Mouse (Mus musculus) CD4-positive helper T cell, adult 2 months (primary cell): ENCODE measurements around the gene Daam2.
"Not testable (repeated sequence)": the region's sequence is repeated elsewhere in the genome, so short reads cannot be mapped to it uniquely, and the experiment has no call there.

ENCODE experiments used
- DNase-seq: peaks from one replicate; pipeline ENCODE4 v3.0.0-alpha.2; 2012; ENCODE audit warnings: low read depth, missing footprints, low spot score

Daam2 gene

GRCm38 (mm10) chr17:49481876-49482275, 82.3 kb downstream of the Daam2 start:
- DNase-seq, result no peak

DNA sequence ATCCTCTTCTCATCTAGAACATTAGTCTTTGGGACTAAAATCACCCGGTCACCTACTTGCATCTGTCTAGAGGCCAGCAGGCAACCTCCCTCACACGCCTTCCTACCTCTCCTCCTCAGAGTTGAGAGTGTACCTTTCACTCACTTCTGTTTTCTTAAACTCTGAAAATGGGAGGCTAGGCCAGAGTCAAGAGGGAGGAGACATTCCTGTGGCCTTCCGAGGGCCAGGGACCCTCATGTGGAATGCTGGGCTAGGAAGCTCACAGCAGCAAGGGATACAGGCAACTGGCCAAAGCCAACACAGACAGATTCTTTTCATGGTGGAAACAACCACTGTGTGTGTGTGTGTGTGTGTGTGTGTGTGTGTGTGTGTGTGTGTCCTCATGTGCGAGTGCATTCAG, 86.8 kb downstream of the Daam2 start:
- DNase-seq, result no peak

GRCm38 (mm10) chr17:49475174-49475573, 89.0 kb downstream of the Daam2 start:
- DNase-seq, result no peak

DNA sequence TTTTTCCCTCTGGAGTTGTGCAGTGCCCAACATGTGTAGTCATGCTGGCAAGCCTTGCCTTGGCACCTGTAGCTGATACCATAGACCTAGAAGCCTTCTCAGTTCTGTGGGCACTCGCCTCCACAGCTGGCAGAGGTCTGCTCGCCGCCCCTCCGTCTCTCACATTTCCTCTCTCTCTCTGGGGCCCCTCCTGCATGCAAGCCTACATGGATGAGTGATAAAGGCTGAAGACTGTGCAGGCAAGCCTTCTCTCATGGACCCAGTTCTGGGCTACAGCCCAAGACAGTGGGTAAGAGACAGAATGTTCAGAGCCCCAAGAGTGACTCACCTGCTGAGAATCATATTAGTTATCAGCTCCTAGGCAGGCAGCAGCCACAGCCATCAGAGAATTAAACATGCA, 90.1 kb downstream of the Daam2 start:
- no peak for DNase-seq

DNA sequence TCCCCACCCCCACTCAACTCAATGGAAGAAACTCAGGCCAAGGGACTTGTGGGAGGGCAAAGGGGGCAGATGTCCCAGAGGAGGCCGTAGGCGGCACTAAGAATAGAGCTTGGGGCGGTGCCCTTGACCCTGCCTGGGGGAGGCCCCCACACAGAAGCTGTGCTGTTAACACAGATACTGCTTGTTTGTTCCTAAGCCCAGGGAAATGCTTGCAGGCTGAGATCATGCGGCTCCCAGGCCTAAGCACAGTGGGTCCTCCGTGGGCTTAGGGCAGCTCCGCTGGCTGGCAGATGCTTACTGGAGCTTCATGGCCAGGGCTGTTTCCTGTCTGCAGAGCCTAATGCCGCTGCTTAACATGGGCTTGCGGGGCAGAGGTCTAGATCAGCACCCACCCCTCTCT, 91.5 kb downstream of the Daam2 start:
- no peak for DNase-seq

GRCm38 (mm10) chr17:49468223-49468622, 95.9 kb downstream of the Daam2 start:
- DNase-seq, result no peak

GRCm38 (mm10) chr17:49464884-49465283, 99.3 kb downstream of the Daam2 start:
- no peak for DNase-seq

DNA sequence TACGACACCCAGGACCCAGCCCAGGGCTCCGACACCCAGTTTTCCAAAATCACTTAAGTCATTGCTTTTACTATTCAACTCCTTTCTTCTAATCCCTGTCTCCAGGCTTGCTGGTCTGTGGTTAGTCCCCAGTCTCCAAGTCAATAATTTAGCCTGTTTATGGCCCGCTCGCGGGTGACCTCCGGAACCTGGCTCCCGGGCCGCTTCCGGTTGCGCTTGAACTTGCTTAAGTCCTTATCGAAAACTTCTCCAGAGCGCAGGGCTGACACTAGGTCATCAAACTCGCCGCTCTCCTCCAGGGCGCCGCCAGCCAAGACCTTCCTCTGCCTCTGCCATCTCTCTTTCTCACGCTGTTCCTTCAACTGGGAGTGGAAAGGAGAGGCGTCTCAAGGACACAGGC, 105.8 kb downstream of the Daam2 start:
- no peak for DNase-seq

- no peak for DNase-seq
Observed at GRCm38 (mm10) chr17:49457833-49458232, 106.3 kb downstream of the Daam2 start.

DNA sequence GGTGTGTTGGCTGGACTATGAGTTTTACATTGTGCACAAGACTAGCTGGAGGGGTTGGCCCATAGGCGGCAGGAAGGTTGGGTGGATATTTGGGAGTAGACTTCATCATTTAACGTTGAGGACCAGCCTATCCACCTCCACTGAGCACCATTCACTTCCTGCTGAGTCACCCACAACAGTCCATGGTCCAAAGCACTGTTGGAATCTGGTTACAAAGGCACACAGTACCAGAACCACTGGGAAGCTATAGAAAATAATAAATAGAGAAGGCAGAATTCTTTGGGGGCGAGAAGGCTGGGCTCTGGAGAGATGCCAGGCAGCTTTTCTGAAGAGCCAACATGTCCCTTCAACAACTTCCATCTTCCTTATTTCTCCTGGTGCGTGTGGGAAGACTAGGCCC, 107.8 kb downstream of the Daam2 start:
- no peak for DNase-seq

DNA sequence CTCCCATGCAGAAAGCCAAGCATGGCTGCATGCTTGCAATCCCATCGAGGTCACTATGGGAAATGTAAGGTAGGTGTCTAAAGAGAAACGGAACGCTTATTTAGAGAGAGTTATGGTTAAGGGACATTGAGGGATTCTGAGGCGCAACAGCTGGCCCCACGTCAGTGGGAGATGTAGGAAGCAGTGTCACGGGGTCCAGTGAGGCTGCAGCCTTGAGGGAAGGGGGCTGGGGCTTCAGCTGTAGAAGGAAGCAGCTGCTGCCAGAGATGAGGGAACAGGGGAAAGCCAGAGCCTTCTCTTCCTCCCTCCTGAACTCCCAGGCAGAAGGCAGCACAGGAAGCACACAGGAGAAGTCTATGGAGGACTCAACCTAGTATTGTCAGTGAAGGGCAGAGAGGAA, 113.2 kb downstream of the Daam2 start:
- no peak for DNase-seq

GRCm38 (mm10) chr17:49449230-49449608, 114.9 kb downstream of the Daam2 start:
- no peak for DNase-seq

GRCm38 (mm10) chr17:49448570-49449229, 115.4 kb downstream of the Daam2 start:
- no peak for DNase-seq

- not testable (repeated sequence) for DNase-seq
Observed at GRCm38 (mm10) chr17:49442841-49443240, 121.3 kb downstream of the Daam2 start.

DNA sequence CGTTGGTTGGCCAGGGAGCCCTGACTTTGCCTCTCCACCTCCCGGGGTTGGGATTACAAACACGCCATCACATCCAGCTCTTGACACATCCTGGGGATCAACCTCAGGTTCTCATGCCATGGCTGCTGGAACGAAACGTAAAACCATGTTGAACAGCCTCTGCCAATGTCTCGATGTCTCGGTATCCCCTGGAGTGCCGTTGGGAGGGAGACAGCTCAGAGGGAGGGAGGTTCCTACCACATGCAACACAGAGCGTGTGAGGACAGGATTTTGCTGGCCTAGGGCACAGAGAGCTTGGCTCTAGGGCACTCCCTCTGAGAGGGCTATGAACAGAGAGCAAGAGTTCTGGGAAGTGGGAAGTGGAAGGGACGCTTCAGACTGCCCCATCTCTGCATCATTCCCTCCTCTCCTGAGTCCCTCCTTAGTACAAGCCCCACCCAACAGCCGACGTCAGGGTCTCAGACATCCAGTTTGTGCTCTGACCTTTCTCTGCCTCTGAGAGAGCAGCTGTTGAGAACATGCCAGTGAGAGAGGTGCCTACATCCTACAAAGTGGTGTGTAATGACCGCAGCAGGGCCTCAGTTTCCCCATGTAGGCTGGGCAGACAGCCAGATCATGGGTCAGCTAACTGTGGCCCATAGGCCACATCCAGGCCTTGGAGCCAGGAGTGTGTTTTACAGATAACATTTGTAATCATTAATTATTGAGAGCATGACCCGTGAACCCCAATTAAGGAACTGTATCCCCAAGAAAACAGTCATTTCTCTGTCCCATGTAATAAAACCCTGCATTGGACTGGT, 123.6 kb downstream of the Daam2 start:
- no peak for DNase-seq

DNA sequence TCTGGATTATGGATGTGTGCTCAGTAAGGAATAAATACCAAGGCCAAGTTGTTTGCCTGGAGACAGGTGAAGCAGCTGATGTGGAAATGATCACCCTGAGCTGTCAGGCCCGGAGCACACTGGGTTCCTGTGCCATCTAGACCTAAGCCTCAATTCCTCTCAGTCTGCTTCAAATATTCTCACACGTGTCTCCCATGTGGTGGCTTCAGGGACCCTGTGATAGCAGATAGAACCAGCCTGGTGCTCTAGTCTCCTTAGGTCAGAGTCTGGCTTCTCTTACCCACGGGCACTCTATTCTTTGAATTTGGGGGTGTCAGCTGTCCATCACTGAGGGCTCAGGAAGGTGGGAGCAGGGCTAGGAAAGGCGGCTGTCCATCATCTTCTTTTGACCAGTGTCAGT, 124.4 kb downstream of the Daam2 start:
- no peak for DNase-seq

GRCm38 (mm10) chr17:49438822-49439574, 125.1 kb downstream of the Daam2 start:
- no peak for DNase-seq

DNA sequence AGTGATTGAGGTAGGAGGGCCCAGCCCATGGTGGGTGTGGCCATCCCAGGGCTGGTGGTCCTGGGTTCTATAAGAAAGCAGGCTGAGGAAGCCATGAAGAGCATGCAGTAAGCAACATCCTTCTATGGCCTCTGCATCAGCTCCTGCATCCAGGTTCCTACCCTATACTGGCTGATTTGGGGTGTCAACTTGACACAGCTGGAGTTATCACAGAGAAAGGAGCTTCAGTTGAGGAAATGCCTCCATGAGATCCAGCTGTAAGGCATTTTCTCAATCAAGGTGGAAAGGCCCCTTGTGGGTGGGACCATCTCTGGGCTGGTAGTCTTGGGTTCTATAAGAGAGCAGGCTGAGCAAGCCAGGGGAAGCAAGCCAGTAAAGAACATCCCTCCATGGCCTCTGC, 126.8 kb downstream of the Daam2 start:
- not testable (repeated sequence) for DNase-seq

GRCm38 (mm10) chr17:49436631-49437030, 127.5 kb downstream of the Daam2 start:
- DNase-seq, result no peak

DNA sequence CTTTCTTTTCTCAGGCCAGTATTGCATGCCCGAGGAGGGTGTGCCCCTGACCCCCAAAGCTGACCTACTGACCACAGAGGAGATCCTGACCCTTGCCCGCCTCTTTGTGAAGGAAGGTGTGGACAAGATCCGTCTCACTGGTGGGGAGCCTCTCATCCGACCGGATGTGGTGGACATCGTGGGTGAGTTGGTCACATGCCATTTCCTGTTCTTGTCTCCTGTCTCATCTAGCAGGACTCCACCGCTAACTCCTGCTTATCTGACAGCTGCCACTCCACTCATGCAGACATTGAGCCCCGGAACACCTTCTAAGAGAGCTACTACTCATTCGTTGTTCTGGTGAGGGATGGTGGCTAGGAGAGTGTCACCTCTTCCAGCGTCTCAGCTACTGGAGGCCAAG, 129.1 kb downstream of the Daam2 start:
- DNase-seq, result no peak

- DNase-seq, result no peak
Observed at GRCm38 (mm10) chr17:49434236-49434635, 129.9 kb downstream of the Daam2 start.

DNA sequence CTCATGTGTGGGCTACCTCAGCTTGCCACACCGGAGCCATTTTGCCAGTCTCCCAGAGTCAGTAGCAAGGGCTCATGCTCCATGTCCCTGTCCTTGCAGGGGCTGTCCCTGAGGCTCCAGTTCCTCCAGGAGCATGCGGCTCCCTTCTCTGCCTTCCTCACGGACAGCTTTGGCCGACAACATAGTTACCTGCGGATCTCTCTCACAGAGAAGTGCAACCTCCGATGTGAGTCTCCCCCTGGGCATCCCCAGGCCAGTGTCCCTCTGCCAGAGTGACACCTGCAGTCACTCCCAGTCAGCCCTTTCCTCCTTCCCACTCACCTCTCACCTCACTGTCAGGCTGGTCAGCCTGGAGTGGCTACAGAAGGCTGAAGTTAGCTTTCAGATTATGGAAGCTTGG, 131.1 kb downstream of the Daam2 start:
- no peak for DNase-seq
